Mouse (Mus musculus): ENCODE measurements at regions not wholly inside any gene's neighbourhood (a gene's known extent, or its start where the extent isn't known, plus 50 kb on each side); places are given as distances from the start of the nearest gene placed in this dataset.

DNA sequence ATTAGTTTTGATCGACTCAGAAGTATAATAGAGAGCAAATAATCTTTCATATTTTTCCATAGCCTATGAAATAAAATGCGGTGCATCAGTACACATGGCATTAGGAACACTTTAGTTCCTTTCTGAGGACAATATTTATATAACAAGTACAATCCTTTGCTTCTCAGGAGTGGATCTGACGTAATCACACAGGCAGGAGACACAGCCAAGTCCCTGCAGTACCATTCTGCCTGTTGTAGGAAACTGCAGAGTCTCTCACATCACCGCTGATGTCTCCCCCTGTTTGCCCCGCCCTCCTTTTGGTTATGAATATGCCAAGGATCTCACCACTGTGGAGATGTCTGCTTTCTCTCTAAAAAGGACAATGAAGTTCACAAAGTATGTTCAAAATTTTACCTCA is 131.8 kb upstream of the Spats2l start:
- ATAC-seq (ENCODE audit: poor library complexity, severe bottlenecking): no peak

- no peak for ATAC-seq (ENCODE audit: poor library complexity, severe bottlenecking)
Observed at GRCm38 (mm10) chr1:57643466-57644097, 130.4 kb upstream of the Spats2l start.

DNA sequence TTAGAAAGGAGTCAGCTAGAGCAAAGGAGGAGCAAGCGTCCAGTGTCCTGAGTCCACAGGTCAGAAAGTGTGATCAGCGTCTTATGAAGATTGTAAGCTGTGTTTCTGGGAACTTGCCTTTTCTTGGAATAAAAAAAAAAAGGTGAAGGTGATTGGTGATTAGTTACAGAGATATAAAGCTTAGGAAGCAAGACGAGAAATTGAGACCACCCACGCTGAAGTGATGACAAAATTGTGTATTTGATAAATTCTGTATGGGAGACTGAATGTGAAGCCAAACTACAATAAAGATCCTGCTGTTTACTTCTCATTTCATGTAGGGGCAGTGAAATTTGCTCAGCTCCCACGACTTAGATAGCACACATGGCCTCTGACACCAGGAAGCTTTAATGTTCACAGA is 109.0 kb upstream of the Spats2l start:
- no peak for ATAC-seq (ENCODE audit: poor library complexity, severe bottlenecking)

DNA sequence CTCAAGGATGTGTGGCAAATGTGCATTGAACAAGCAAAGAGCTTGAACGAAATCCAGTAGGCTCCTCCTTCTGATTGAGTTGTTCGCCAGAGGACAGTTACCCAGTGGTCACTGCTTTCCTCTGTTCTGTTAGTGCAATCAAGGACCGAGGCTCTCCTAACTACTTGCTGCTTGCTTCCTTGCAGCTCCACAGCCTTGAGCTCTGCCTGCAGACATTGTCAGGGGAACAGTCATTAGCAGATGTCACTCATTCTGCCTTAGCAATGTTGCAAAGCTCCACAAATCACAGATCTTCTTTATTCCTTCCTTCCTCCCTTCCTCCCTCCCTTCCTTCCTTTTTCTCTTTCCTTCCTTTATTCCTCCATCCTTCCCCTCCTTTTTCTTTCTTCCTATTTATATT is 108.2 kb upstream of the Spats2l start:
- ATAC-seq (ENCODE audit: poor library complexity, severe bottlenecking): no peak

DNA sequence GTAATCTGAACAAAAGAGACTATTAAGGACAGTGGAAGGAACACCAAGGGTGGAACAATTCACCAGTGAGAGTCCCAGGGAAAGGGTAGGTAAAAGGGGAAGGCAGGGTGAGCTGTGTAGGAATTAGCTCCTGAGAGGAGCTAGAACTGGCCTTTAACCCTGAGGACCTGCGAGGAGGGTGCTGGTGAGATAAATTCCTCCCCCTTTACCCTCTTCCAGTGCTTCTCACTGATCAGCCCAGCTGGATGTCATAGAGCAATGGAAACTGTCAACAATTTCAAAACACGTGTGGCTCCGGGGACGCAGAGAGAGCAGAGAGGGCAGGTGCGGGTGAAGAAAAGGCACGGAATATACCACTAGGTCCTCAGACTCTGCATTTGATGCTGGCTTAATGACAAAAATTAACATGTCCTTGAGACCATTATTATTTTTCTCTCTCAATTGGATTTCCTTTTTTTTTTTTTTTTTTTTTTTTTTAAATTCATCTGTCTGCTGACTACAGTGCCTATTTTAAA is 107.7 kb upstream of the Spats2l start:
- no peak for ATAC-seq (ENCODE audit: poor library complexity, severe bottlenecking)

GRCm38 (mm10) chr1:57673415-57673814 is 100.5 kb upstream of the Spats2l start:
- ATAC-seq (ENCODE audit: poor library complexity, severe bottlenecking): no peak

DNA sequence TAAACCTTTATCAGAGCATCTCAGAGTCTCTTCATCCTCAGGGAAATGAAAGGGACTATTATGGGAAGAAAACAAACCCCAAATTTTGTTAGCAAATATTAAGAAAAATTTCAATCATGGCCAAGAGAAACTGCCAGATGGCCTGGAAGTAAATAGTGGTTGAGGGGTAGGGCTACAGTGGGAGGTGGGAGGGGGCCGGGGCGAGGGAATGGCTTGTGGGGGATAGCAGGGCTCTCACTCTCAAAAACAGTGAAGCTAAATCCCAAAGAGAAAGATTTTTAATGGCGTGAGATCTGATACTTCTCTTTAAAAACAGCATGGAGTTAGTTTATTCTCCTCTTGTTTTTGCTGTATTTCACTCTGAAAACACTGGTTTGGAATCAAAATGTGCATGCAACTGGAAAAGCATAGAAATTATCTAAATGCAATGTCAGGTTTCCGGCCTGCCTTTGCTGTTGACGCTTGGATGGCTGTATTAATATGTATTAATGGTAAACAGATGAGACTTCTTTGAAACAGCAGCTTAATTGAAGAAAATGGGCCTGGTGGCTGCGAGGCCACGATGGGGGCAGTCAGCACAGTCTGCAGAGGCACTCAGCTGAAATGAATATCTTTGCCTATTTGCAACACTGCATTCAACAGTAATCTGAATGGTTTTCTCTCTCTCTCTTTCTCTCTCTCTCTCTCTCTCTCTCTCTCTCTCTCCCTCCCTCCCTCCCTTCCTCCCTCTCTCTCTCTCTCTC is 99.8 kb upstream of the Spats2l start:
- ATAC-seq (ENCODE audit: poor library complexity, severe bottlenecking): no peak

DNA sequence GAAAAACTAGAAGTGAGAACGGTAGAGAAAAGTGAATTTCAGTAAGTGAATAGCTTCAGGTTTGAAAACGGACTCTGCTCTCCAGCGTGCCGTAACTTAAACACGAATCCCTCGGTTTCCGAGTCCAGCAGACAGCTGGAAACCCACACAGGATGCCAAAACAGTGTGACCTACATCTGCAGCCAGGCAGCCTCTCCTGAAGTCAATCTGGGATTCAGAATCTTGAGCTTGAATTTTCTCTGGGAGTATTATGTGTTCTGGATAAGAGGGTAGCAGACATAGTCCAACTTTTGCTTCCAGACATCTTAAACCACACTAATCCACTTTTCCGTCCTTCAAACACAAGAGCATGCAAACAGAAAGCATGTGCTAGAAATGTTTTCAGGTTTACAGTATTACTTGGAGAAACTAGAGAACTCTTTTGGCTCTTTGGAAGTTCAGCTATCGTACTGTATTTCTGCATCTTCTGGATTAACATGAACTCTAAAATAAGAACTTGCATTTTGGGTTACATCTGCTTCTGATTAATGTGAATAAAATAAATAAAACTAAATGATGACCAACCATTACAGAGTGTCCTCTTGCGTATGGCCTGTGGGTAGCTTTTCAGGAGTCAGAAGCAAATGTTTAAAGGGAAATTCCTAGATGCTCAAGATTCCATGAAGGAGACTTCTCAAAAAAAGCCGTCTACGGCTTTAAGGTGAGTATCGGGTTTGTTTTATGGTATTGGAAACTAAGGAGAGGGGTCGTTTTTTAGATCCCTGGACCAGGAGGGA is 89.4 kb upstream of the Spats2l start:
- ATAC-seq (ENCODE audit: poor library complexity, severe bottlenecking): no peak

- no peak for ATAC-seq (ENCODE audit: poor library complexity, severe bottlenecking)
Observed at GRCm38 (mm10) chr1:57689253-57689652, 84.7 kb upstream of the Spats2l start.

DNA sequence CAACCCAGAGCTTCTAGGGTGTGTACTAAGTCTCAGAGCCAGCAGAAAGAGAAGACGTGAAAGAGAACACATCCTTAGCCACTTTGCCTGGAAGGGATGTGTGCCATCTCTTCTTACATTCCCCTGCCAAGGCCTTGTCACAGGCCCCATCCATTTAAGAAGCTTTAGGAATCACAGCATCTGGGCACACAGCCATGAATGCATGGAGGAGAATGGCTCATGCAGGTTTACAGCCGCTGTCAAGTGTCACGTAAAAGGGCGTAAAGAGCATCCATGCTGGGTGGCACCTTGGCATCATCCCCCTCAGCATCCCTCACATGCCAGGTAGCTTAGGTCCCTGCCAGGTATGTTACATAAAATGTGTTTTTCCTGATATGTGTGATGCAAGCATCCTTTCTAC is 66.1 kb upstream of the Spats2l start:
- no peak for ATAC-seq (ENCODE audit: poor library complexity, severe bottlenecking)

DNA sequence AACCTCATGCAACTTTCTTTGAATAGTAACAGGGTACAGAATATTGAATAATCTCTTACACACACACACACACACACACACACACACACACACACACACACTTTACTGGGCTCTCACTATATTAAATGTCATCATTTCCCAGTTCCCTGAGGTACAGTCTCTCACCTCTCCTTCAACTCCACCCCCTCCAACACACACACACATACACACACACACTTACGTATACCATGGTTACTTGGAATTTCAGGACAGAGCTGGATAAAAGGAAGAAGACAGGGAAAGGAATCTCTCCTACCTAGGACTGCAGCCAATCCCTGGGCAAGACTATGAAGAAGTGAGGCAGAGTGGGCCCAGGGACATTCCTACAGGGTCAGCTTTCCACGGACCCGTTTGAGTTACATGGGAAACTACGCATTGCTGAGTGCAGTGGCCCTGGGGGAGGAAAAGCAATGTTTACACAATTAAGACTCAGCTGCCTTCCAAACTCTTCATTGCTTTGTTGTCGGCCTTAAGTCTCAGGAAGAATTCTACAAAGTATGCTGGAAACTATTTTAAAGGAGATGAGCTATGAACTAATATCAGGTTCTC is 61.0 kb upstream of the Spats2l start:
- no peak for ATAC-seq (ENCODE audit: poor library complexity, severe bottlenecking)

- no peak for ATAC-seq (ENCODE audit: poor library complexity, severe bottlenecking)
Observed at GRCm38 (mm10) chr1:57717139-57717800, 56.7 kb upstream of the Spats2l start.

- no peak for ATAC-seq (ENCODE audit: poor library complexity, severe bottlenecking)
Observed at GRCm38 (mm10) chr1:57718409-57718808, 55.6 kb upstream of the Spats2l start.
